Mouse (Mus musculus): ENCODE measurements around the gene Chrnb1. TPM values are rescaled to one million over a fixed set of nuclear protein-coding genes. Genes with fewer than 3 reads are reported as not detected.

Chrnb1 gene
- polyA plus RNA-seq, 1 experiment from 2014 or later, result 12.1 TPM

DNA sequence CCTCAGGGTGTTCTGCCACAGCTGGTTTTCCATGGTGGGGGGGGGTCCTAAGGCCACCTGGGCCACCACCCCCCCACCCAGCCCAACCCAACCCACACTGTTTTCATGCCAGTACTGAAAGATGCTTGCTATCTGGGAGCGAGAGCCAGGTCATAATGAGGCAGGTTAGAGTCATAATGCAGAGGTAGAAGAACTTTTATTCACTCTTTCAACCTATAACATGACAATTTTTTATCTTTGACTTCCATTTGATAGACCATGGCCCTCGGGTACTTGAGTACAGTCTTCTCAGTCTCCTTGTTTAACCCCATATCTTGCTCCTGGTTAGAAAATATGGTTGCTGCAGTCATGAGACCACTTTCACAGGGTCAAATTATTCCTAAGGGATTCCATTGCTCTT is 22.6 kb upstream of the Chrnb1 start, which contains the start of gene Spem2:
TSS of gene Spem2 (minus strand) at position 101 of the 400 bp plus-strand sequence.
- Histone ChIP-seq H3K9ac (no peak within 1 kb of the TSS), H3K27ac (ENCODE audit: low read depth) (no peak within 1 kb of the TSS), H3K36me3 (ENCODE audit: insufficient read depth) (no peaks in the 10 kb centered on the region), H3K9me3 (ENCODE audit: low read depth, low read length) (peaks cover 7% of the 10 kb centered on the region; the same call in 1 of the 2 replicates), H3K4me1 (ENCODE audit: insufficient read depth) (no peaks in the 10 kb centered on the region), H3K27me3 (ENCODE audit: insufficient read depth, low read length) (no peaks in the 10 kb centered on the region), H3K4me3 (ENCODE audit: low read depth, low read length) (no peak within 1 kb of the TSS), H3K4me2 (no peak within 1 kb of the TSS)
- TF ChIP-seq CTCF (IDR thresholded peaks at IDR 0.05; ENCODE audit: low read depth), result no peak
- ATAC-seq (ENCODE audit: insufficient read depth), result no peak
- DNase-seq, result no peak
- WGBS, result 70% methylated on average over 2 of the region's 2 CpGs

- ATAC-seq (ENCODE audit: insufficient read depth) (no peak), DNase-seq (no peak)
- Histone ChIP-seq H3K27me3 (ENCODE audit: insufficient read depth, low read length) (no peaks in the 10 kb centered on the region), H3K27ac (ENCODE audit: low read depth) (no peak overlapping the region), H3K4me3 (ENCODE audit: low read depth, low read length) (no peak overlapping the region), H3K36me3 (ENCODE audit: insufficient read depth) (no peaks in the 10 kb centered on the region), H3K4me1 (ENCODE audit: insufficient read depth) (no peaks in the 10 kb centered on the region), H3K4me2 (no peak overlapping the region), H3K9ac (no peak overlapping the region), H3K9me3 (ENCODE audit: low read depth, low read length) (peaks cover 7% of the 10 kb centered on the region; the same call in 1 of the 2 replicates)
- 82% methylated on average over 12 of the region's 12 CpGs for WGBS
- no peak for TF ChIP-seq CTCF (IDR thresholded peaks at IDR 0.05; ENCODE audit: low read depth)
Observed at GRCm38 (mm10) chr11:69816520-69816919, 20.8 kb upstream of the Chrnb1 start.

DNA sequence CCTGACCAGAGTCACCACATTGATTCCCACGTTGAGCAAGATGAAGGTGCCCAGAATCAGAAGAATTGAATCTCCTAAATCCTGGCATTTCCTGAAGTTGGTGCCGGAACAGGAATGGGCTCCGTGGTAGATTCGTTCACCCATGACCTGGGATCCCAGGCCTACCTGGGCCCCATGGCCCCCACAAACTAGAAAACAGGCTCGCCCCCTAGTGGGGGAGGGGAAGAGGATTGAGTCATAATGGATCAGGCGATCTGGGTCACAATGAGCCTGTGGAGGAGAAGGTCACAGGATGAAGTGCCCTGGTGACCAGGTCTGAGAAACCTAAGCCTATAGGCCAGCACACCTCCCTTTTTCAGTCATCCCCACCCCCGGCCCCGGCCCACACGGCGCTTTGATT is 19.4 kb upstream of the Chrnb1 start, which contains the start of gene Gm39566:
TSS of gene Gm39566 (minus strand) at position 144 of the 400 bp plus-strand sequence.
- no peak for ATAC-seq (ENCODE audit: insufficient read depth)
- Histone ChIP-seq H3K9me3 (ENCODE audit: low read depth, low read length) (peaks cover 7% of the 10 kb centered on the region; the same call in 1 of the 2 replicates), H3K27ac (ENCODE audit: low read depth) (no peak within 1 kb of the TSS), H3K4me1 (ENCODE audit: insufficient read depth) (no peaks in the 10 kb centered on the region), H3K4me3 (ENCODE audit: low read depth, low read length) (no peak within 1 kb of the TSS), H3K36me3 (ENCODE audit: insufficient read depth) (no peaks in the 10 kb centered on the region), H3K4me2 (no peak within 1 kb of the TSS), H3K27me3 (ENCODE audit: insufficient read depth, low read length) (no peaks in the 10 kb centered on the region), H3K9ac (no peak within 1 kb of the TSS)
- peak; percentile 35 for TF ChIP-seq CTCF (IDR thresholded peaks at IDR 0.05; ENCODE audit: low read depth)
- WGBS, result 58% methylated on average over 10 of the region's 10 CpGs
- no peak for DNase-seq

DNA sequence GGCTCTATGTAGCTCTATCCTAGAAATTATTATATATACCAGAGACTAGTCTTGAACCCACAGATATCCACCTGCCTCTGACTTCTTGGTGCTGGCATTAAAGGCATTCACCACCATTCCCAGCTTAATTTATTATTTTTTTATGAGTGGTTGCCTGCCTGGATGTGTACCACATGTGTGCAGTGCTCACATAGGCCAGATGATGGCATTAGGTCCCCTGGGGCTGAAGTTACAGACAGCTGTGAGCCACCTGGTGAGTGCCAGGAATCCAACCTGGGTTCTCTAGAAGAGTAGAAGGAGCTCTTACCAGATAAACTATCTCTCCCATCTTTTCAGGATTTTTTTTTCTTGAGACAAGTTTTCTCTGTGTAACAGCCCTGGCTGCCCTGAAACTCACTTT is 14.5 kb upstream of the Chrnb1 start:
- ATAC-seq (ENCODE audit: insufficient read depth), result no peak
- no peak for TF ChIP-seq CTCF (IDR thresholded peaks at IDR 0.05; ENCODE audit: low read depth)
- no peak overlapping the region for H3K9ac ChIP-seq

DNA sequence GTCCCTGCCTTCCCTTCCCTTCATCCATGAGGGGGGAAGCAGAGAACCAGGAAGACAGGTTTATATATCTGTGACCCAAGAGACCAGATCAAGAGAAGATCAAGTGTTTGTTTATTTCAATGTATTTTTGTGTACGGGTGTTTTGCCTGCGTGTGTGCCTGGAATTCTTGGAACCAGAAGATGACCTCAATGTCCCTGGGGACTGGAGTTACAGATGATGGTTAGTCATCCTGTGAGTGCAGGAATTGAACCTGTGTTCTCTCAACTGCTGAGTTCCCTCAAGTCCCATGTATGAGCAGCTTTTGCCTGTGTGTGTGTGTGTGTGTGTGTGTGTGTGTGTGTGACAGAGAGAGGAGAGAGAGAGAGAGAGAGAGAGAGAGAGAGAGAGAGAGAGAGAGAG is 11.9 kb upstream of the Chrnb1 start:
- ATAC-seq (ENCODE audit: insufficient read depth), result no peak
- Histone ChIP-seq H3K27me3 (ENCODE audit: insufficient read depth, low read length) (peaks cover 27% of the 10 kb centered on the region), H3K4me2 (no peak overlapping the region), H3K4me1 (ENCODE audit: insufficient read depth) (peaks cover 18% of the 10 kb centered on the region), H3K27ac (ENCODE audit: low read depth) (no peak overlapping the region), H3K9ac (no peak overlapping the region), H3K9me3 (ENCODE audit: low read depth, low read length) (no peaks in the 10 kb centered on the region), H3K4me3 (ENCODE audit: low read depth, low read length) (no peak overlapping the region), H3K36me3 (ENCODE audit: insufficient read depth) (no peaks in the 10 kb centered on the region)
- no peak for DNase-seq
- TF ChIP-seq CTCF (IDR thresholded peaks at IDR 0.05; ENCODE audit: low read depth), result no peak
- WGBS, result 58% methylated on average over 2 of the region's 2 CpGs

More for the DNA sequence above, 14.5 kb upstream of the Chrnb1 start:
- no peaks in the 10 kb centered on the region for H3K36me3 ChIP-seq (ENCODE audit: insufficient read depth)
- no peaks in the 10 kb centered on the region for H3K4me1 ChIP-seq (ENCODE audit: insufficient read depth)
- H3K4me2 ChIP-seq, result no peak overlapping the region
- H3K9me3 ChIP-seq (ENCODE audit: low read depth, low read length), result no peaks in the 10 kb centered on the region
- no peak overlapping the region for H3K4me3 ChIP-seq (ENCODE audit: low read depth, low read length)
- DNase-seq, result no peak
- H3K27ac ChIP-seq (ENCODE audit: low read depth), result no peak overlapping the region
- peaks cover 6% of the 10 kb centered on the region; the same call in 1 of the 2 replicates for H3K27me3 ChIP-seq (ENCODE audit: insufficient read depth, low read length)

DNA sequence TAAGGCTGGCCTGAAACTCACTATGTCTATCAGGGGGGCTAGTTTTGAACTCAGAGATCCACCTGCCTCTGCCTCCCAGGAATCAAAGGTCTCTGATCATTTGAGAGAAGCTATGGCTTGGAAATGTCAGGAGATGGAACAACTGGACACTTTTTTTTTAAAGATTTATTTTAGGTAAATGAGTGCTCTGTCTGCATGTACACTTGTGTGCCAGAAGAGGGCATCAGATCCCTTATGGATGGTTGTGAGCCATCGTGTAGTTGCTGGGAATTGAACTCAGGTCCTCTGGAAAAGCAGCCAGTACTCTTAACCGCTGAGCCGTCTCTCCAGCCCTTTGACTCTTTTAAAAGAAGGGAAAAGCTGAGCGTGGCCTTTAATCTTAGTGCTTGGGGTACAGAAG is 10.6 kb upstream of the Chrnb1 start:
- H3K4me1 ChIP-seq (ENCODE audit: insufficient read depth), result peaks cover 25% of the 10 kb centered on the region
- no peak for DNase-seq
- no peak overlapping the region for H3K4me3 ChIP-seq (ENCODE audit: low read depth, low read length)
- no peaks in the 10 kb centered on the region for H3K9me3 ChIP-seq (ENCODE audit: low read depth, low read length)
- ATAC-seq (ENCODE audit: insufficient read depth), result no peak
- 79% methylated on average over 4 of the region's 4 CpGs for WGBS
- peak; percentile 36; the same call in 1 of the 2 replicates for TF ChIP-seq CTCF (IDR thresholded peaks at IDR 0.05; ENCODE audit: low read depth)
- no peak overlapping the region for H3K9ac ChIP-seq
- H3K27ac ChIP-seq (ENCODE audit: low read depth), result no peak overlapping the region
- no peaks in the 10 kb centered on the region for H3K36me3 ChIP-seq (ENCODE audit: insufficient read depth)
- H3K27me3 ChIP-seq (ENCODE audit: insufficient read depth, low read length), result peaks cover 39% of the 10 kb centered on the region
- H3K4me2 ChIP-seq, result no peak overlapping the region

DNA sequence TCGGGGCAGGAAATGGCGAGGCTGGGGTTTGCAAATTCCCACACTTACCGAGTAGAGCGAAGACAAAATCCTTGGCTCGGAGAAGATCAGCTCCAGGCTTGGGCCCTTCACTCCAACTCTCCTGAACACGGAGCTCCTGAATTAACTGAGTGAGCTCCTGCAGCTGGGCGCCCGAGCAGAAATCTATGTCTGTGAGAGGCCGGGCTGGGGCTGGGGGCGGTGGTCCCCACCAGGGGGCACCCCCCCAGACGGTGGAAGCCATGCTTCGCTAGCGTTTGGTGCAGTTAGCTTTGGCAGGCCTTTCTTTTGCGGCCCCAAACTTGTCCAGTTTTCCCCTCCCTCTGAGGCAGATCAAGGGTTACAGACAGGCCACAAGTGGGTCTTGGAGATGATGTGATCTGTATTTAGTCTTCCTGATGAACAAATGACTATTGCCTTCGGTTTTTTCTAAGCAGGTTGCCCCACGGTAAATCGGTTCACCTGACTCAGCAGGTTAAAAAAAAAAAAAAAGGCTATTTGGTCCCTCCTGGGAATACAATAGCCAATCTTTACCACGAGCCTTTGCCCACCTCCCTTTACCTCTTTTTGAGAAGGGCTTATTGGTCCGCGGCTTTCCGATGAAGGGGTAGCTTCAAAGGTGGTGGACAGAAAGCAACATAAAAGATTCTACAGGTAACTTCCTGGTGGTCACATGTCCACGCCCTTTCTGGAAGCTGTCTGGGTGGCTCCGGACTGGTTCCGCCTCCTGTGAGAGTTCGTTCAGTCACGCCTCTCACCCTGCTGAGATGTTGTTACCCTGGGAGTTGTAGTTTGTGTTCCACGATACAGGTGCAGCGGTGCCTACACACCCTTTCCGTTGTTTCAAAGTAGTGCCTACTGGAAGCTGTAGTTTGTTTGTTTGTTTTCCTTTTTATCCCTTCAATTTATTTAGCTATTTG is 9.5 kb upstream of the Chrnb1 start, which contains the start of gene Tmem102:
TSS of gene Tmem102 (minus strand) at position 653 of the 938 bp plus-strand sequence.
- peak; percentile 39 for DNase-seq
- Histone ChIP-seq H3K9ac (peak within 1 kb of the TSS; percentile 54), H3K27me3 (ENCODE audit: insufficient read depth, low read length) (peaks cover 43% of the 10 kb centered on the region), H3K4me3 (ENCODE audit: low read depth, low read length) (peak within 1 kb of the TSS; percentile 52), H3K9me3 (ENCODE audit: low read depth, low read length) (no peaks in the 10 kb centered on the region), H3K4me2 (peak within 1 kb of the TSS; percentile 97), H3K27ac (ENCODE audit: low read depth) (no peak within 1 kb of the TSS), H3K4me1 (ENCODE audit: insufficient read depth) (peaks cover 30% of the 10 kb centered on the region), H3K36me3 (ENCODE audit: insufficient read depth) (no peaks in the 10 kb centered on the region)
- ATAC-seq (ENCODE audit: insufficient read depth), result no peak
- WGBS, result 9% methylated on average over 29 of the region's 29 CpGs
- TF ChIP-seq CTCF (IDR thresholded peaks at IDR 0.05; ENCODE audit: low read depth), result no peak

Data from lung, embryonic 14.5 days (tissue).